Mouse (Mus musculus): ENCODE measurements around the gene Avpr1b.
"Not testable (repeated sequence)": the region's sequence is repeated elsewhere in the genome, so short reads cannot be mapped to it uniquely, and the experiment has no call there.

Gene Avpr1b

DNA sequence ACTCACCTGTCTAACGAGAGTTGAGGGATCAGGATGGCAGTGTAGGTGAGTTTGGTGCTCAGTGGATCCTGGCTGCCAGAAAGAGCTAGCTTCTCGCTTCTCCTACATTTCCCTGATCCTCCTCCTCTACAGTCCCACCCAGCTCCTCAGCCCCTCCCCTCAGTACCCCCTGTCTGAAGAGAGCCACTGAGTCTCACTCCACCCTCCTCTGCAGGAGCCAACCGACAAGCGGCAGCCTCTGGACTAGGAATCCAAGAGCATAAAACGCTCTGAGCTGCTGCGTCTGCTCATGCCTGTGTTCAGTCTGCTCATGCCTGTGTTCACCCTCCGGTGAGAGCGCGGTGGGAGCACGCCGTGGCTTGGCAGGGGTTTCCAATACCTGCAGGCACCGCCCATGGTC lies at the start of gene Avpr1b:
Gene Avpr1b, plus strand, starts transcription at position 335 of the 400 bp plus-strand sequence.
- DNase-seq: no peak

DNA sequence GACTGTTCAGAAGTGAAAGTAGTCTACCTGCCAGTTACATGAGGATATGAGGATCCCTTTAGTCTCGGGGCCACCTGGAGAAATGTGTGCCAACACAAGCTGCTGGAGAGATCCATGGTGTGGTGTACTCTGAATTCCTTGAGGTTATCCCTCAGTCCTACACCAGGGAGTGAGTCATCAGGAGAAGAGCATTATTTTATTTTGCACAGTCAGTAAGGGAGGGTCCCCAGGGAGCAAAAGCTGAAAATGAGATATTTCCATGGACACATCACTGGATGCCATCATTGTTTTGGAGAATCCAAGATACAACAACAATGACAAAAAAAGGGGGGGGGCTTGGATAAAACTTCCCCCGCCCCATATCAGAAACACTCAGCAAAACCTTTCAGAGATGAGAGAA lies 47.1 kb upstream of the Avpr1b start:
- DNase-seq: no peak

DNA sequence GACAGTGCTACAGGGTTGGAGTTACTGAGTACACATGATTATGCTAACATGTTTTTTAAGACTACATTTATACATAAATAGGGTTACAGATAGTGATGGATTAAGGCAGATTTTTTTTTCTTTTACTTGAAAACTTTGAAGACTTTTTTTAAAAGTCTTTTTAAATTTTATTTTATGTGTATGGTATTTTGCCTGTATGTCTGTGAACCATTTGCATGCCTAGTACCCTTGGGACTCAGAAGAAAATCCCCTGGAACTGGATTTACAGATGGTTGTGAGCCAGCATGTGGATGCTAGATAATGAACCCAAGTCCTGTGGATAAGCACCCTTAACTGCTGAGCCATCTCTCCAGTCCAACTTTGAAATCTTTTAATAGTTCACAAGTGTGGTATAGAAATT lies 45.6 kb upstream of the Avpr1b start:
- DNase-seq: no peak

DNA sequence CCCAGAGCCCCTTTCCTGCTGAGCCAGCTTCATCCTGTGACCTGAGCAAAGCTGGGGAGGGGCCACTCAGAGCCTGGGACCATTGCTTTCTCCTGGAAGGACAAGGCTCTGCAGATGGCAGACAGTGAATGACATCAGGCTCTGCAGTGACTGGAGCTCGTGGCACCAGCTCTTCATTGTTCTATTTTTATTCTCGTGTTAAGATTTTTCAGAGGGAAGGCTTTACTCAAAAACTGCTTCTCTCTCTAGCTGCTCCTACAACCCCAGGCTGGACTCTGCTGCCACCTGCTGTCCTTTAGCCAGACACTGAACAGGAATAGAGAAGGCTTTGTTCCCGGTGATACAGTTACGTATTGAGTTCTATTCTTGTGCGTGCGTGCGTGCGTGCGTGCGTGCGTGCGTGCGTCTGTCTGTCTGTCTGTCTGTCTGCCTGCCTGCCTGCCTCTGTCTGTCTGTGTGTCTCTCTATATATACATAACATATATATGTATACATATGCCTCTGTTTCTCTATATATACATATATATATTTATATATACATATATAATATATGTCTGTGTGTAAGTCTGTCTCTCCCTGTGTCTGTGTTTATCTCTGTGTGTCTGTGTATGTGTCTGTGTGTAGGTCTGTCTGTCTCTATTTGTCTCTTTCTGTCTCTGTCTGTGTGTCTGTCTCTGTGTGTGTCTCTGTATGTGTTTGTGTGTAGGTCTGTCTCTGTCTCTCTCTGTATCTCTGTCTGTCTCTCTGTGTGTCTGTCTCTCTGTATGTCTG lies 43.8 kb upstream of the Avpr1b start:
- peak; percentile 69 for DNase-seq

DNA sequence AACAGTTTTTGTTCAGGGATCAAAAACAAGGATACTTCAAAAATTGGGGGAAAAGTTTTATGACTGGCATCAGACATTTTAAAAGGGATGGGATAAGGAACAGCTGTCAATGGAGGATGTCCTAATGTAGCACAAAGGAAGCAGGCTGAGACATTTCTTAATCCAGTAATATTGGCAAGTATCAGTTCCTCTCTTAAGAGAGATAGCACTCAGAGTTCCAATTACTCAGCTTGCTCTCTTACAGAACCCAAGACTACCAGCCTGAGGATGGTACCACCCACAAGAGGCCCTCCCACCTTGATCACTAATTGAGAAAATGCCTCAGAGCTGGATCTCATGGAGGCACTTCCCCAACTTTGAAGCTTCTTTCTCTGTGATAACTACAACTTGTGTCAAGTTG lies 38.5 kb upstream of the Avpr1b start:
- no peak for DNase-seq

DNA sequence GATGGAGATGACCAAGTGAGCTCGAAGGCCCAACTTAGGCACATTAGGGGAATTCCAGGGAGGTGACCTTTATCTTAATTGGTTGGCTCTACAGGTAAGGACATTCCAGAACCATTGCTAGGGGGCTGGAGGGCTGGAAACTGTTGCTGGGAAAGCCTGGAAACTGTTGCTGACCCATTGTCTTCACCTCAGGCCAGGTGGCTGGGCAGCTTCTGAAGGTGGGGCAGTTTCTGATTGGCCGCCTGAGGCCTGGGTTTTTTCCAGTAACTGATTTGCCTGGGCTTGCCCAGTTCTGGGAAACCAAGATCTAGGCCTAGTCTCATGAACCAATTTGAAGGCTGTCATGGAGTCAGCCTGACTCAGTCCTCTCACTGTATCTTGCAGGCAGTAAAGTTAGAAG lies 37.0 kb upstream of the Avpr1b start:
- no peak for DNase-seq

DNA sequence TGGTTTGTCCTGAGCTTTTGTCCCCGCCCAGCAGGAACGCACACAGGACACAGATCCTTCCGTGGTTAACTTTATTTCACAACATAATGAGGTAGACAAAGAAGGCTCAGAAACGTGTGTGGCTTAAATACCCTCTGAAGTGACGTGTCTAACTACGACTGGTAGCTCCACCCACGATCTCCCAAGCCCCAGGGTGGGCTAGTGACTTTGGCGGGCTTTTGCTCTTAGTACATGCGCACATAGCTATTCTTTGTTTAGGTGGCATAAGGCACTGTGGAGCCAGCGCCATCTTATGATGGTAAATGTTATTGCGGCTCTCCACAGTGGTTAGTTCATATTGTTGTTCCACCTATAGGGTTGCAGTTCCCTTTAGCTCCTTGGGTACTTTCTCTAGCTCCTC lies 33.0 kb upstream of the Avpr1b start:
- not testable (repeated sequence) for DNase-seq

DNA sequence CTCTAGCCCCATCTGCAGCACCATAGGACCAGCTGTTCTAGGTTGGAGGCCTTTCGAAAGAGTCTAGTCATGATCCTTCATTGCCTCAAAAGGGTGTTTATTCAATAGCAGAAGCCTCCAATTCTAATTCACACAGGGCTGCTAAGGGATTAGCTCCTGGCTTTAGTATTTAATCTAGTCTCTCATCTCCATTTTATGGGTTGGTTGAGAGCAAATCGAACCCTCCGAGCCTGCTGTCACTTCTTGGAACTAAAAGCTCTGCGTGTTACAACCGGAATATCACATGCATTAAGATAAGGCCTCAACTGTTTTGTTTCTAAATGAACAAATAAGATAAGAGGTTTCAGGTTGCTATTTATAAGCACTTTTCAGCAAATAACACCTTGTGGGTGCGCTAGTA lies 29.3 kb upstream of the Avpr1b start:
- DNase-seq: no peak

DNA sequence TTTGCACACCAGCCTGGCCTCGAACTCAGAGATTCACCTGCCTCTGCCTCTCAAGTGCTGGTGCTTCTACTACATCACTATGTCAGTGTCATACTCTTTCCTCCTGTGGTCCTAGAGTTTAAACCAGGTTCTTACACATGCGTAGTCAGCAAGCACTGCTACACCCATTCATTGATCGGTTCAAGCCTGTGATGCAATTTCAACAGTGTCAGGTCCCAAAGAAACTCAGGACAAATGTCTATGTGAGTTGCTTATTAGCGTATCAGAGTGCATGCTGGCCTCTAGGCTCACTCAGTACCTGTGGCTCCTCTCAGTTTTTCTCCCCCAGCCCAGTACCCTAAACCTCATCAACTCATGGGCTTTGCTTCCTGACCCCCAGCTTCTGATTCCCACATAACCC lies 28.6 kb upstream of the Avpr1b start:
- DNase-seq: no peak

DNA sequence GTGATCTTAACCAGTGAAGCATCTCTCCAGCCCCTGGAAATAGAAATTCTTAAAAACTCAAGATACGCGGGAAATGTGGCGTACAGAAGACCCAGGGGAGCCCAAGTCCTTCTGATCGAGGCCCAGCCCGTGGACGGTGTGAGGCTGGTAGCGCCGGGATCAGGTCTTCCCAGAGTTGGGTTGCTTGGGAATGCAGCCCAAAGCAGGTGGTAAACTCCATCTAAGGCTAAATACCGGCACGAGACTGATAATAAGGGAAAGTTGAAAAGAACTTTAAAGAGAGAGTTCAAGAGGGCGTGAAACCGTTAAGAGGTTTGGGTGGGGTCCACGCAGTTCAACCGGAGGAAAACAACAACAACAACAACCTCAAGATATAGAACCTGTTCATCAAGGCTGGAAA lies 25.3 kb upstream of the Avpr1b start:
- no peak for DNase-seq

DNA sequence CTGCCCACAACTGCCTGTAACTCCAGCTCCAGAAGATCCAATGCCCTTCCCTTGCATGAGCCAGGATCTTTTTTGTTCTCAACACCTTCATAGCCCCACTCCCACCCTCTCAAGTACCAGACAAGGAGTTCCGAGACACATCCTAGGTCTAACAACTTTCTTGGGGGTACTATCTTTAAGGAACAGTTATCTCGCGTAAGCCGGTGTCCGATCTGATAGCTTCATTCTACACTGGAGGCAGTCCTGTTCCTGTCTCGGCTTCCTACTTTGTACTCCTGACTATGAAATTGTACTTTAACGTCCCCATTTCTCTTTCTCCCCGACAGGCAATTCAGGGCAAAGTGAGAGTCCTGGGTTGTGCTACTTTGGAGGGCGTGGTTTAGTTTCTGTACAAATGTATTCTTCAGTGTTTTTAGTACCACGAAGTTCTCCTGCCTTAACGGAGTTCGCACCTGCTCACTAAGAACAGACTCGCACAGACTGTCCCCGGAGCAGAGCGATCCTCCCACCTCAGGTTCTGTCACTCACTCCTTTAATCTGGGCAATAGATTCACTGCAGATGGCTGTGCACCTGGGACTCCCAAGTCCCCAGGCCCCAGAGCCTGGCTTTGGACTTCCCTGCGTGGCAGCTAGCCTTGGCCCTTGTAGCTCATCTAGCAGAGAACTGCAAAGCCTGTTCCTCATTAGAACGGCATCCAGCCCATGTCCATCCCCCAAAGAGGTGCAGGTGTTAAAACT lies 19.9 kb upstream of the Avpr1b start:
- DNase-seq: peak; percentile 23

DNA sequence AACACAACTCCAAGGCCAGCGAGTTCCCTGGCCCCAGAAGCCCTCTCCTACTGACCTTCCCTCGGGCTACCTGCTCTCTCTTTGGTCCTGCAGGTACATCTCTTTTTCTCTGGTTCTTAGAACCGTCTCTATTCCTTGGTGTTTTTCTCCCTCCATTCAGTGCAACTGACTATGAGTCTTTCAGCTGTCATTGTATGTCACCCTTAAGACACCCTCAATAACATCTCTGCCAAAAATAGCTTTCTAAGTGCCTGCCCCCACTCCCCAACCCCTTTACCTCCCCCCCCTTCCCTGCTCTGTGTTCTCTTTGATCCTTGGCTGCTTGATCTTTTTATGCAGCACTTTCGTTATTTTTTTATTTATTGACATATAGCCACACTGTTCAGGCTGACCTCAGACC lies 18.6 kb upstream of the Avpr1b start:
- no peak for DNase-seq

DNA sequence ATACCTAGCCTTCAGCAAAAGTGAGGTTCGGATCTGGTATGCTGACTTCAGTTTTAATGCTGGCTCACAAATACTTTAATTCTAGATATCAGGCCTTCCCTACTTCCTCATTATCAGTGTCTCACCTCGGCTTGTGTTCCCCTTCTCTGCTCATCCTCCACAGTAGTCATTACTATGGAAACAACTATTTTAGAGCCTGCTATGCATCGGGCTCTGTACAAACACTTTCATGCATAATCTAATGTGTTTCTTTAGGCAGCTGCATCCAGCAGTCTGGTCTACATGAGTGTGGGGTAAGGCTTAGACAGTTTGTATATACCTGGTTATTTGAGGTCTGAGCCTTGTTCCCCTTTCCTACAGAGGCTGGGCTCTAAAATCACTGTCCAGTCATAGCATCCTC lies 15.4 kb upstream of the Avpr1b start:
- DNase-seq: no peak

DNA sequence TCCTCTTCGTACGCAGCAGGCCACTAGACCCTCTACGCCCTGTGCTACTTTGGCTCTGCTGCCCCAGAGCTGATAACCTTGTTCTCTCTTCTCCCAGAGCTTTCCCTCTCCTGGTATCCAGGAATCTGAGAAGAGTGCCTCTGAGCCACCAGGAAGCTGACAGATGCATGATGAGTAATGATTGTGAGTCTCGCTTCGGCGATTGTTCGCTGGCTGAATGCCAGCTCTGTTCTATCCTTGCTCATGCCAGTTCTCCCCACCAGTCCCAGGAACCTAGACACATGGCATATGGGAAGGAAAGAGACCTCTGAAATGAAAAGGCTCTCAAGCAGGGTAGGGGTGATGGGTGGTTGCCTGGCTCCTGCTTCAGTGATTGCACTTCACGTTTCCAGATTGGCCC lies 12.2 kb upstream of the Avpr1b start:
- peak; percentile 35 for DNase-seq

DNA sequence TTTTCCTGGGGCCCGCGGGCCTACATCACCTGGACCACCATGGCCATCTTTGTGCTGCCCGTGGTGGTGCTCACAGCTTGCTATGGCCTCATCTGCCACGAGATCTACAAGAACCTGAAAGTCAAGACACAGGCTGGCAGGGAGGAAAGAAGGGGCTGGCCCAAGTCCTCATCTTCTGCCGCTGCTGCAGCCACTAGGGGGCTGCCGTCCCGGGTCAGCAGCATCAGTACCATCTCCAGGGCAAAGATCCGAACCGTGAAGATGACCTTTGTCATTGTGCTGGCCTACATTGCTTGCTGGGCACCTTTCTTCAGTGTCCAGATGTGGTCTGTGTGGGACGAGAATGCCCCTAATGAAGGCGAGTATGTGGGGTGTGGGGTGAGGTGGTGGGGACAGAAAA lies 1.3 kb downstream of the Avpr1b start:
- no peak for DNase-seq

DNA sequence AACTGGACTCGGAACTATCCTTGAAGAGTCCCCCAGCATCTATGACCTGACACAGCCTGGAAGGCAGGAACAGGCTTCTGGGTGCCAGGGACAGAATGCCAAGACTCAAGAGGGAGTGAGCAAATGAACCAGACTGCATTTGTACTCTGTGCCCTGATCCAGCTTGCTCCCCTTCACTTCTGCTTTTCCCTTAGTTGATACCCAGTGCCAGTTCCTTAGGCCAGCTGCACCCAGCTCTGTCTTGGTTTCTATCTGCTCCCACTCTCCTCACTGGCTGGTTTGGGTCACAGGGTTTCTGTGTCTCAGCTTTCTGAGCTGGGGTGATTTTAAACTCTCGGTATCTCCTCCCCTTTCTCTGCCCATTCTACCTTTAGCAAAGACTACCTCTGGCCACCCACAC lies 7.7 kb downstream of the Avpr1b start:
- no peak for DNase-seq

DNA sequence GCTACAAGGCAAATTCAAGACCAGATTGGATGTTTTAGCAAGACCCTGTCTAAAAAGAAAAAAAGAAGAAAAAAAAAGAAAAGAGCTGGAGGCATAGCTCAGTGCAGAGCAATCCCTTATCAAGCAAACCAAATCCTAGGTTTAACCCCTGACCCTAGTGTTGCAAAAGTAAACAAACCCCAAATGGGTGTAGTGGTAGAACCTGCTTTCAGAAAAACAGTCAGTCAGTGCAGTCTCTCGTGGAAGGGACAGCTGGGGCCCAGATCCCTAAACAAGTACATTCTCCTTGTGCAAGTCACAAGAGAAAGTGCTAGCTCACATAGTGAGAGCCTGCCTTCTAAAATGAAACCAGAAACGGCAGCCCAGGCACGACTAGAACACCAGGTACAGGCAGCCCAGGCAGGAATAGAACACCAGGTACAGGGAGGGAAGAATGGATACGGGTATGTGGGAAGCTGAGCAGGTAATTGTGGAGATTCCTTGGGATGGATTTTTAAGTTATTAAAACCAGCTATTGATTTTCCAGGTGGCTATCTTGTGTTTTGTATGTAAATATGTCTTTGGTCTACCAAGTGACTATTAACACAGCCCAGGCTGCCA lies 13.6 kb downstream of the Avpr1b start:
- DNase-seq: no peak

DNA sequence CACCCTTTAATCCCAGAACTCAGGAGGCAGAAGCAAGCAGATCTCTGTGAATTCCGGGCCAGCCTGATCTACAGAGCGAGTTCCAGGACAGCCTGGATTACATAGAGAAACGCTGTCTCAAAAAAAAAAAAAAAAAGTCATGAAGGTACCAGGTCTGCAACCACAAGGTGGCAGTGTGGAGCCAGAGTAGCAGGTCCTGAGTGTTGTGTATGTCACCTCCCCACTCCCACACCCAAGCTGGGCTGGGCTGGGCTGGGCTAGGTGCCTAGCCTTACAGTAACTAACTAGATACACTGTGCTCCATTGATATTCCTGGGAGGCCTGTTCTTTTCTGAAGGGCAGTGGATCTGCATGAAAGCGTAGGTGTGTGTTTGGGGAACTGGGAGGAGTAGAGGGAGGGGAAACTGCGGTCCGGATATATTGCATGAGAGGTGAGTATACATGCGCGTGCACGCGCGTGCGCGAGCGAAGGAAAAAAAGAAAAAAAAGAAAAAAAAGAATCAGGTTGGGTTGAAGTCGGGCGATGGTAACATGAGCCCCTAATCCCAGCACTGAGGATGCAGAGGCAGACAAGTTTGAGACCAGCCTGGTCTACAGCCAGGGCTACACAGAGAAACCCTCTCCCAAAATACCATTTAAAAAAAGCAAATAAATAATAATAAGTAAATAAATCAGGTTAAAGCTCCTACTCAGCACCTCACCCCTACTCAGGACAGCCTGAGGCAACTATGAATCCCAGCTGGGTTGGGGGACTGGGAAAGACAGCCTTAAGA lies 14.5 kb downstream of the Avpr1b start:
- peak; percentile 44 for DNase-seq

DNA sequence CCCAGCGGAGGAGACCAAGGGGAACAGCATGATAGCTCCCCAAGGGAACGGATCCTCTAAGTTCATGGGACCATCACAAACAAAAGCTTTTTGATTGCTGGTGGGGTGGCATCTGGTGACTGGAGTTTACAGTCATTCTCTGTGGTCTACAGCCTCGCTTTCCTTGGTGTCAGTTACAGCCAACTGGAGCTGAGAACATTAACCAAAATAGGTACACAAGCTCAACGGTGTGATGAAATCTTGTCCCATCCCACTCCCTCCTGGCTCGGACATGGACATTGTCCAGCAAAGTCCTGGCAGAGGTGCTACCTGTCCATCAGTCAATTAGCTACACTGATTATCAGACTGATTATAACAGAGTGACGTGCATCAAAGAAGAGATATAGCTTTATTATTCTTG lies 15.6 kb downstream of the Avpr1b start:
- DNase-seq: no peak

DNA sequence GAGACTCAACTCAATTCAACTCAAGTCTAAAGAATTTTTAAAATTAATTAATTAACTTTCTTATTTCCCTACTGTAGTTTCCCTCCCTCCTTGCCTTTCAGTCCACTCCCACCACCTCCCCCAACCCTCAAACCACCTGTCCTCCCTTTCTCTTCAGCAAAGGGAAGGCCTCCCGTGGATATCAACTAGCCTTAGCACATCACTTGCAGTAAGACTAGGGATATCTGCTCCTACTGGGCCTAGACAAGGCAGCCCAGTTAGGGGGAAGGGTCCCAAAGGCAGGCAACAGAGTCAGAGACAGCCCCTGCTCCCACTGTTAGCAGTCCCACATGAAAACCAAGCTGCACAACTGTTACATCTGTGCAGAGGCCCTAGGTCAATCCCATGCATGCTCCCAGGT lies 17.1 kb downstream of the Avpr1b start:
- DNase-seq: no peak

DNA sequence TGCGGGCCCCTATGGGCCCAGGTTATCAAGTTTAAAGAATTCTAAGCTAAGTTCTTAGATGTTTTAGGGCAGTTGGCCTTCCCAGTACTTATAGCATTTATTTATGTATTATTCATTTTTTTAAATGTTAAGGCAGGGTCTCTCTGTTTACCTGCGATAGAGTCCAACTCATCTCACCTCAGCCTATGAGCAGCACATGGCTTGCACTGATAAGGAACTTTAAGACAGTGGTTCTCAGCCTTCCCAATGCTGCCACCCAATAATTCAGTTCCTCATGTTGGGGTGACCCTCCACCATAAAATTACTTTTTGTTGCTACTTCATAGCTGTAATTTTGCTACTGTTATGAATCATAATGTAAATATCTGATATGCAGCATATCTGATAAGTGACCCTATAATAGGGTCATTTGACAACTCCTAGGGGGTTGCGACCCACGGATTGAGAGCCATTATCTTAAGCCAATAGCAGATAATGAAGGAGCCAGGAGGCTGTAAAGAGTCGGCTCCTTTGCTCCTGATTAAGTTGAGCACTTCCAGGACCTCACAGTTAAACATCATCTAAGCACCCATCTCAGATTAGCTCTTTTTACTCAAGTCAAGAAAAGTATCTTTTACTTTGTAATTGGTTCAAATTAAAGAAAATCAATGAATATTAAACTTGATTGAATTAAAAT lies 17.6 kb downstream of the Avpr1b start:
- DNase-seq: no peak

DNA sequence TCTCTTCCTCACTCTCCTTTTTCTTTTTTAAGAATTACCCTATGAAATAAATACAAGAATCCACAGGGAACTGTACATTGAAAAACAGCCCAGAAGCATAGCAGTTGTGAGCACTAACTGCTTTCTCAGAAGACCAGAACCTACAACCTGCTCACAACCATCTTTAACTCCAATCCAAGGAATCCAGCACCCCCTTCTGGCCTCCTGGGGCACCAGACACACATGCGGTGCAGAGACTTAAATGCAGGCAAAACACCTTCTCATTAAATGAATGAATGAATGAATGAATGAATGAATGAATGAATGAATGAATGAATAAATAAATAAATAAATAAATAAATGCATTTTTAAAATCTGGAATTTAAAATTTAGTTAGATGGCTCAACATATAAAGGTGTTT lies 19.5 kb downstream of the Avpr1b start:
- no peak for DNase-seq

DNA sequence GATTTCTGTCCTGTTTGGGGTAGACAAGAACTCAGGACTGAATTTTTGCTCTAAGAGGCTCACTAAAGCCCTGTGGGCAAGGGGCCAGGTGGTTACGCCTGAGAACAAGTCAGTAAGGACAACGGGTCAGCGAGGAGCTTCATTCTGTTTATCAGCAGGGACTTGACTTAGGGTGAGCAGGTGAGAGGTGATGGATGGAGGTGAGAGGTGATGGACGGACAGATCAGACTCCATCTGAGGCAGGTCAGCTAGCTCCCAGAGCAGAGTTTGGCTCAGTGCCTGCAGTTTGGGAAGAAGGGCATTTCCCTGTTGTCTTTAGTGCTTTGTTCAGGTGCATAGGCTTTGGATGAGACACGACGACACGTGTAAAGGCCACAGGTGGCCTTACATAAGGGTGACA lies 20.3 kb downstream of the Avpr1b start:
- no peak for DNase-seq

Data from right cerebral cortex, postnatal 25 days (tissue).